In the genomic region with DNA sequence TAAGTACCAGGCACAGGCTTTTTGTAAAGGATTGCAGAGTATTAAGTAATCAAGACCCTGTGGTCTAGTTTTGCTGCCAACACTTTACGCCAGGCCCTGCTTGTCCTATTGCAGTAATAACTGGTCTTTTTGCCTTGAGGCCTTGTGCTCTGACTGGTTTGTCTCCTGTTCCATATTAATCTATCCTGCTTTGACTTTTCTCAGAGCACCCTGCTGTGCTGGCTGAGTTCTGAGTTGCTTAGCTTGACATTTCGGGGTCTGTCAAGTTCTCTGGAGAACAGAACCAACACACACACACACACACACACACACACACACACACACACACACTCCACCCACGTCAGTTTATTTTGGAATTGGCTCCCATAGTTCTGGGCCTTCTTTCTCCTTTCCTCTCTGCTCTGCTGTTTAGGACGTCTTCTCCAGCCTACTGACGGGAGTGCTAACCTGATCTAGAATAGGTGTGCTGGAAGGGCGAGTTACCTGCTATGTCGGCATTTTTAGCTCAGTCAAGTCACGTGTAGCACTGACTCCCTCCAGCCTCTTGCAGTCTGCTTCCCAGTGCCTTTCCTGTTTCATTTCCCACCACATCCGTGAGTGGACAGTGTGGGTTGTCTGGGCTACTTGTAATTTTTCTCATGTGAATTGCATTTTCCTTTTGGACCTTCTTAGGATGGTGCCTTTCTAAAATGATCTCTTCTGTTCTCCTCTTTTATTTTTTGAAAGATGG, we compare ENCODE assay signal across 8 mouse cellular contexts. TPM values are rescaled to one million over a fixed set of nuclear protein-coding genes. Genes with fewer than 3 reads are reported as not detected.
DNase-seq lines count a peak whose midpoint lies in the region; ATAC-seq and TF ChIP-seq lines count a peak whose summit lies in the region.

No protein-coding gene starts in this region.

- H3K4me3 ChIP-seq in liver, adult 2 months (ENCODE audit: insufficient read depth, low read depth, low read length): no peak overlapping the region

- TF ChIP-seq CTCF in liver, adult 2 months (IDR thresholded peaks at IDR 0.05; ENCODE audit: low read depth, low read length): no peak

- peaks cover 34% of the 10 kb centered on the region for H3K4me1 ChIP-seq in liver, adult 2 months (ENCODE audit: control insufficient read depth, insufficient read depth, low read length)

- TF ChIP-seq POLR2A in liver, adult 2 months (IDR thresholded peaks at IDR 0.05; ENCODE audit: extremely low read depth, insufficient read depth, low read length): no peak

- H3K27me3 ChIP-seq in liver, adult 2 months (ENCODE audit: control insufficient read depth, insufficient read depth, low read length): no peaks in the 10 kb centered on the region

- ATAC-seq in megakaryocyte progenitor cell, adult 5-6 weeks (replicated peaks; ENCODE audit: poor library complexity): peak; percentile 66

- peak overlapping the region; percentile 64 for H3K27ac ChIP-seq in liver, adult 2 months (replicated peaks; ENCODE audit: insufficient read depth, low read depth, low read length)

- WGBS in liver, adult 2 months: 11% methylated on average over 9 of the region's 9 CpGs

- DNase-seq in adrenal gland, adult 2 months: peak; percentile 67
- no peak for DNase-seq in adrenal gland, postnatal 4 days (ENCODE audit: low spot score in 2 of 2)
- DNase-seq in liver, adult 2 months (ENCODE audit: extremely low read depth, low read depth, low spot score): peak; percentile 95
- no peak for DNase-seq in liver
- peak; percentile 31 to 41 for DNase-seq in heart, postnatal 36 days
- DNase-seq in ovary, postnatal 10 days (ENCODE audit: low spot score): no peak
- no peak for DNase-seq in thymus, adult 18-20 months

- H3K36me3 ChIP-seq in liver, adult 2 months (ENCODE audit: control insufficient read depth, insufficient read depth, low read length): no peaks in the 10 kb centered on the region

- peak overlapping the region; percentile 4; the same call in 1 of the 2 replicates for H3K9ac ChIP-seq in liver, adult 2 months (ENCODE audit: low read depth, low read length)

- H3K79me2 ChIP-seq in liver, adult 2 months (ENCODE audit: control insufficient read depth, insufficient read depth, low read length): peaks cover 38% of the 10 kb centered on the region

- intact Hi-C loops in heart, postnatal 36 days (cut with DNase I): loop anchor here (5.0 kb wide), 1 partner anchor 50 kb away; a partner anchor contains a TSS

RNA-seq across cellular contexts. Expression of a gene that starts 49.2 kb away (rescaled TPM):
- total RNA-seq in adrenal gland, adult 2 months (2021): 10 to 100 TPM; 49.2 to 87.3 TPM
- 17.2 and 30.2 TPM in 2 replicates for polyA plus RNA-seq in adrenal gland, adult 2 months (2012; rRNA removed)
- total RNA-seq in adrenal gland, postnatal 4 days (2021): 10 to 100 TPM; 61.9 to 69.3 TPM
- 14.1 and 17.3 TPM in 2 replicates for total RNA-seq in liver, adult 2 months (2014; rRNA removed)
- polyA plus RNA-seq in liver, adult 2 months (2012; rRNA removed): 14.9 and 16.5 TPM in 2 replicates
- 10 to 100 TPM; 75.9 to 76.1 TPM for total RNA-seq in heart, postnatal 36 days (2021)
- total RNA-seq in megakaryocyte progenitor cell, adult 5-6 weeks (2015): 24.3 and 26.8 TPM in 2 replicates
- total RNA-seq in megakaryocyte progenitor cell, adult 5-6 weeks (2017): 13.3 and 15.2 TPM in 2 replicates

RNA-seq across cellular contexts. Expression of a gene that starts 49.4 kb away (rescaled TPM):
- total RNA-seq in adrenal gland, adult 2 months (2021): 100 to 1,000 TPM; 154 to 167 TPM
- polyA plus RNA-seq in adrenal gland, adult 2 months (2012; rRNA removed): 57.5 and 96.7 TPM in 2 replicates
- total RNA-seq in adrenal gland, postnatal 4 days (2021): 100 to 1,000 TPM; 154 to 163 TPM
- 14.6 and 14.8 TPM in 2 replicates for total RNA-seq in liver, adult 2 months (2014; rRNA removed)
- polyA plus RNA-seq in liver, adult 2 months (2012; rRNA removed): 12.0 and 14.2 TPM in 2 replicates
- total RNA-seq in heart, postnatal 36 days (2021): 10 to 100 TPM; 48.1 to 50.0 TPM
- total RNA-seq in megakaryocyte progenitor cell, adult 5-6 weeks (2015): 50.8 and 60.9 TPM in 2 replicates
- total RNA-seq in megakaryocyte progenitor cell, adult 5-6 weeks (2017): 111 and 112 TPM in 2 replicates

Comparison
In these comparisons a context has a peak if more than half of its experiments do, and no peak if none do; other contexts are left out.
1. DNase-seq: peak in adrenal gland, adult 2 months (single experiment), liver, adult 2 months (single experiment) and heart, postnatal 36 days (2 of 2); none in adrenal gland, postnatal 4 days (0 of 2), liver (single experiment), ovary, postnatal 10 days (single experiment) and thymus, adult 18-20 months (0 of 2).